18 mouse cellular contexts compared by ENCODE assay signal in the genomic region with DNA sequence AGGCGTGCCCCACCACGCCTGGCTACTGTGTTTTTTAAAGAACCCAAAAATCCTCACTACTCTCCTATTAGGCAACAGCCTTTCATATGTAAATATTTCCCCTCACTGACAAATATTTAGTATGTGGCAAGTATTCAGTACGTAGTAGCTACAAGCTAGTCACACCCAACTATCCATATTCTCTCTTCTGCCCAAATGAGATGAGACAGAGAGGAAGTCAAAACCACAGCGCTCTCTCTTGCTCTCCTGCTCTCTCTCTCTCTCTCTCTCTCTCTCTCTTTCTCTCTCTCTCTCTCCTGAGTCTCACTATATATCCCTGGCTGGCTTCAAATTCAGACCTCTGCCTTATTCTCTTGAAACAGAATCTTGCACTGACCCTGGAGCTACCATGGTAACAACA. TPM values are rescaled to one million over a fixed set of nuclear protein-coding genes. Genes with fewer than 3 reads are reported as not detected.
DNase-seq lines count a peak whose midpoint lies in the region; ATAC-seq and TF ChIP-seq lines count a peak whose summit lies in the region.
"Had no signal": no experiment of that assay in that cellular context is flagged by ENCODE, and none has a peak within 500 bp of the region (broad histone marks: within the 10 kb centered on the region; RNA-seq: fewer than 3 reads in every experiment).

No protein-coding gene starts in this region.

- WGBS in liver, adult 2 months: 31% methylated on average over 4 of the region's 4 CpGs
- 67% methylated on average over 4 of the region's 4 CpGs for WGBS in liver, embryonic 11.5 days

- no peak overlapping the region for H3K27ac ChIP-seq in liver, adult 2 months (replicated peaks; ENCODE audit: insufficient read depth, low read depth, low read length)
- no peak overlapping the region for H3K27ac ChIP-seq in liver, embryonic 11.5 days (ENCODE audit: low read depth, low read length)
- H3K27ac ChIP-seq: embryonic facial prominence, embryonic 12.5 days; heart, adult 2 months; intestine, embryonic 15.5 days; liver, embryonic 15.5 days; midbrain, embryonic 12.5 days had no signal

- H3K4me3 ChIP-seq in liver, adult 2 months (ENCODE audit: insufficient read depth, low read depth, low read length): no peak overlapping the region
- H3K4me3 ChIP-seq in liver, embryonic 11.5 days (ENCODE audit: low read depth, low read length): no peak overlapping the region
- H3K4me3 ChIP-seq: embryonic facial prominence, embryonic 12.5 days; heart, adult 2 months; intestine, embryonic 15.5 days; liver, embryonic 15.5 days; midbrain, embryonic 12.5 days had no signal

- no peaks in the 10 kb centered on the region for H3K36me3 ChIP-seq in liver, adult 2 months (ENCODE audit: control insufficient read depth, insufficient read depth, low read length)
- H3K36me3 ChIP-seq in liver, embryonic 11.5 days (ENCODE audit: control insufficient read depth, insufficient read depth, low read length): 0 out of 2 replicates have a peak, but pooled peaks cover 6% of the 10 kb centered on the region
- H3K36me3 ChIP-seq: midbrain, embryonic 12.5 days had no signal

- no peak for ATAC-seq in liver, embryonic 11.5 days (replicated peaks; ENCODE audit: low FRiP score)
- ATAC-seq in activated CD4-positive, CD25-positive, alpha-beta regulatory T cell, adult 4 months: peak; percentile 61
- ATAC-seq in megakaryocyte progenitor cell, adult 5-6 weeks (replicated peaks; ENCODE audit: poor library complexity): peak; percentile 62
- ATAC-seq: forebrain, embryonic 16.5 days; intestine, embryonic 15.5 days had no signal

- intact Hi-C loops in gastrocnemius, postnatal 14 days (cut with DNase I; ENCODE audit: low total_unique reads): no loop called here

- peaks cover 9% of the 10 kb centered on the region for H3K4me1 ChIP-seq in liver, adult 2 months (ENCODE audit: control insufficient read depth, insufficient read depth, low read length)
- H3K4me1 ChIP-seq in liver, embryonic 11.5 days (replicated peaks; ENCODE audit: control insufficient read depth, insufficient read depth, low read length): peaks cover 21% of the 10 kb centered on the region

- no peaks in the 10 kb centered on the region for H3K9me3 ChIP-seq in liver, embryonic 11.5 days (ENCODE audit: control insufficient read depth, low read length)
- H3K9me3 ChIP-seq: embryonic facial prominence, embryonic 12.5 days; intestine, embryonic 15.5 days; liver, embryonic 15.5 days; midbrain, embryonic 12.5 days had no signal

- TF ChIP-seq CTCF in liver, adult 2 months (IDR thresholded peaks at IDR 0.05; ENCODE audit: low read depth, low read length): no peak

- H3K27me3 ChIP-seq in liver, adult 2 months (ENCODE audit: control insufficient read depth, insufficient read depth, low read length): no peaks in the 10 kb centered on the region
- H3K27me3 ChIP-seq in liver, embryonic 11.5 days (replicated peaks; ENCODE audit: control insufficient read depth, insufficient read depth, low read length): no peaks in the 10 kb centered on the region
- H3K27me3 ChIP-seq: embryonic facial prominence, embryonic 12.5 days; intestine, embryonic 15.5 days; liver, embryonic 15.5 days; midbrain, embryonic 12.5 days had no signal

- no peak for TF ChIP-seq POLR2A in liver, adult 2 months (IDR thresholded peaks at IDR 0.05; ENCODE audit: extremely low read depth, insufficient read depth, low read length)

- H3K79me2 ChIP-seq in liver, adult 2 months (ENCODE audit: control insufficient read depth, insufficient read depth, low read length): peaks cover 8% of the 10 kb centered on the region; the same call in 1 of the 2 replicates

- no peak overlapping the region for H3K9ac ChIP-seq in liver, adult 2 months (ENCODE audit: low read depth, low read length)
- H3K9ac ChIP-seq in liver, embryonic 11.5 days (ENCODE audit: low read depth, low read length): no peak overlapping the region
- H3K9ac ChIP-seq: embryonic facial prominence, embryonic 12.5 days; intestine, embryonic 15.5 days; liver, embryonic 15.5 days; midbrain, embryonic 12.5 days had no signal

- H3K4me2 ChIP-seq in liver, embryonic 11.5 days: no peak overlapping the region; the same call in 1 of the 2 replicates
- H3K4me2 ChIP-seq: intestine, embryonic 15.5 days; liver, embryonic 15.5 days; midbrain, embryonic 12.5 days had no signal

- DNase-seq in liver, adult 2 months (ENCODE audit: extremely low read depth, low read depth, low spot score): peak; percentile 32
- no peak for DNase-seq in liver, embryonic 11.5 days (ENCODE audit: low spot score)
- peak; percentile 78 for DNase-seq in CD4-positive helper T cell, adult 2 months (ENCODE audit: low read depth, low spot score)
- no peak for DNase-seq in right cerebral cortex, postnatal 25 days
- DNase-seq in gastrocnemius, postnatal 14 days: no peak
- DNase-seq in testis, postnatal 14 days (ENCODE audit: low spot score): no peak
- DNase-seq: adrenal gland, adult 2 months; cerebellum, adult 18-20 months; heart, adult 2 months; lung, postnatal 36 days; spleen, adult 18-20 months had no signal

RNA-seq across cellular contexts. Expression of gene Bri3bp, which starts 3.2 kb away (rescaled TPM):
- 7.7 and 8.8 TPM in 2 replicates for total RNA-seq in liver, adult 2 months (2014; rRNA removed)
- 18.3 and 23.0 TPM in 2 replicates for polyA plus RNA-seq in liver, adult 2 months (2012; rRNA removed)
- 63.6 and 67.9 TPM in 2 replicates for polyA plus RNA-seq in liver, embryonic 11.5 days (2014; fragmentation: Nextera tagmentation; extraction: Ambion mirVana)
- 10 to 100 TPM; 13.7 to 14.3 TPM for polyA plus RNA-seq in activated CD4-positive, CD25-positive, alpha-beta regulatory T cell, adult 4 months (2017; shearing (Covaris generic))
- 53.2 and 60.7 TPM in 2 replicates for total RNA-seq in megakaryocyte progenitor cell, adult 5-6 weeks (2015)
- total RNA-seq in megakaryocyte progenitor cell, adult 5-6 weeks (2017): 27.7 and 31.0 TPM in 2 replicates
- 1 to 10 TPM; 5.3 to 6.4 TPM for total RNA-seq in gastrocnemius, postnatal 14 days (2021)

RNA-seq across cellular contexts. Expression of gene Dhx37, which starts 10.6 kb away (rescaled TPM):
- total RNA-seq in liver, adult 2 months (2014; rRNA removed): 3.8 and 5.6 TPM in 2 replicates
- polyA plus RNA-seq in liver, adult 2 months (2012; rRNA removed): 12.0 and 14.0 TPM in 2 replicates
- 18.5 and 19.4 TPM in 2 replicates for polyA plus RNA-seq in liver, embryonic 11.5 days (2014; fragmentation: Nextera tagmentation; extraction: Ambion mirVana)
- polyA plus RNA-seq in activated CD4-positive, CD25-positive, alpha-beta regulatory T cell, adult 4 months (2017; shearing (Covaris generic)): 10 to 100 TPM in 1 of 2 experiments, 1 to 10 TPM in 1; 6.1 to 13.8 TPM
- 18.9 and 20.0 TPM in 2 replicates for total RNA-seq in megakaryocyte progenitor cell, adult 5-6 weeks (2015)
- total RNA-seq in megakaryocyte progenitor cell, adult 5-6 weeks (2017): 47.9 and 56.5 TPM in 2 replicates
- 1 to 10 TPM; 3.6 to 4.0 TPM for total RNA-seq in gastrocnemius, postnatal 14 days (2021)

RNA-seq across cellular contexts. Expression of gene Aacs, which starts 31.1 kb away (rescaled TPM):
- 29.3 and 40.9 TPM in 2 replicates for total RNA-seq in liver, adult 2 months (2014; rRNA removed)
- 66.8 and 190 TPM in 2 replicates for polyA plus RNA-seq in liver, adult 2 months (2012; rRNA removed)
- 29.3 and 29.7 TPM in 2 replicates for polyA plus RNA-seq in liver, embryonic 11.5 days (2014; fragmentation: Nextera tagmentation; extraction: Ambion mirVana)
- polyA plus RNA-seq in activated CD4-positive, CD25-positive, alpha-beta regulatory T cell, adult 4 months (2017; shearing (Covaris generic)): 10 to 100 TPM; 18.0 to 36.4 TPM
- 3.8 and 6.0 TPM in 2 replicates for total RNA-seq in megakaryocyte progenitor cell, adult 5-6 weeks (2015)
- 10.4 and 12.7 TPM in 2 replicates for total RNA-seq in megakaryocyte progenitor cell, adult 5-6 weeks (2017)
- total RNA-seq in gastrocnemius, postnatal 14 days (2021): 1 to 10 TPM; 2.0 to 4.6 TPM

RNA-seq across cellular contexts. Expression of gene Ubc, which starts 54.6 kb away (rescaled TPM):
- 634 and 1,049 TPM in 2 replicates for total RNA-seq in liver, adult 2 months (2014; rRNA removed)
- polyA plus RNA-seq in liver, adult 2 months (2012; rRNA removed): 990 and 1,297 TPM in 2 replicates
- 772 and 827 TPM in 2 replicates for polyA plus RNA-seq in liver, embryonic 11.5 days (2014; fragmentation: Nextera tagmentation; extraction: Ambion mirVana)
- polyA plus RNA-seq in activated CD4-positive, CD25-positive, alpha-beta regulatory T cell, adult 4 months (2017; shearing (Covaris generic)): 1,000 to 10,000 TPM in 1 of 2 experiments, 100 to 1,000 TPM in 1; 706 to 1,210 TPM
- total RNA-seq in megakaryocyte progenitor cell, adult 5-6 weeks (2015): 172 and 201 TPM in 2 replicates
- total RNA-seq in megakaryocyte progenitor cell, adult 5-6 weeks (2017): 204 and 293 TPM in 2 replicates
- total RNA-seq in gastrocnemius, postnatal 14 days (2021): 1,000 to 10,000 TPM in 1 of 2 experiments, 100 to 1,000 TPM in 1; 660 to 1,001 TPM

RNA-seq across cellular contexts. Expression of gene Gm10382, which starts 55.4 kb away (rescaled TPM):
- total RNA-seq in liver, adult 2 months (2014; rRNA removed): 0.13 TPM in 1 of 2 replicates, not detected in the other
- polyA plus RNA-seq in liver, adult 2 months (2012; rRNA removed): 0.16 and 0.24 TPM in 2 replicates
- polyA plus RNA-seq in liver, embryonic 11.5 days (2014; fragmentation: Nextera tagmentation; extraction: Ambion mirVana): 0.18 and 0.34 TPM in 2 replicates
- polyA plus RNA-seq in activated CD4-positive, CD25-positive, alpha-beta regulatory T cell, adult 4 months (2017; shearing (Covaris generic)): 1 to 10 TPM in 1 of 2 experiments, under 1 TPM in 1; 0.68 to 1.1 TPM
- total RNA-seq in megakaryocyte progenitor cell, adult 5-6 weeks (2015): not detected in 2 replicates
- total RNA-seq in megakaryocyte progenitor cell, adult 5-6 weeks (2017): 0.91 and 1.3 TPM in 2 replicates
- not detected for total RNA-seq in gastrocnemius, postnatal 14 days (2021)

Comparison
In these comparisons a context has a peak if more than half of its experiments do, and no peak if none do; other contexts are left out.
1. DNase-seq: peak in liver, adult 2 months (single experiment) and CD4-positive helper T cell, adult 2 months (single experiment); none in liver, embryonic 11.5 days (single experiment), right cerebral cortex, postnatal 25 days (single experiment), gastrocnemius, postnatal 14 days (single experiment) and testis, postnatal 14 days (single experiment).